Mouse (Mus musculus) common myeloid progenitor, adult 5-6 weeks (primary cell): ENCODE measurements around the gene Nop14. TPM values are rescaled to one million over a fixed set of nuclear protein-coding genes. Genes with fewer than 3 reads are reported as not detected.
A peak's percentile ranks its signal among the peaks of the same experiment; 100 is the strongest.
"Not testable (repeated sequence)": the region's sequence is repeated elsewhere in the genome, so short reads cannot be mapped to it uniquely, and the experiment has no call there.

Experiments
- ATAC-seq: replicated peaks from 2 replicates; pipeline ENCODE4 v1.8.0; 2016; ENCODE audit warnings: low read depth, mild to moderate bottlenecking, moderate TSS enrichment, inconsistent platforms; ENCODE audit not compliant: poor library complexity, severe bottlenecking
- total RNA-seq: library from RNA; stranded (forward); fragments of 200-1000, 187-1606 nt; gene quantifications from 2 replicates; pipeline ENCODE4 v1.2.3, GENCODE M21; 2017

The Nop14 gene
- total RNA-seq, 1 experiment from 2014 or later: 76.4 TPM

DNA sequence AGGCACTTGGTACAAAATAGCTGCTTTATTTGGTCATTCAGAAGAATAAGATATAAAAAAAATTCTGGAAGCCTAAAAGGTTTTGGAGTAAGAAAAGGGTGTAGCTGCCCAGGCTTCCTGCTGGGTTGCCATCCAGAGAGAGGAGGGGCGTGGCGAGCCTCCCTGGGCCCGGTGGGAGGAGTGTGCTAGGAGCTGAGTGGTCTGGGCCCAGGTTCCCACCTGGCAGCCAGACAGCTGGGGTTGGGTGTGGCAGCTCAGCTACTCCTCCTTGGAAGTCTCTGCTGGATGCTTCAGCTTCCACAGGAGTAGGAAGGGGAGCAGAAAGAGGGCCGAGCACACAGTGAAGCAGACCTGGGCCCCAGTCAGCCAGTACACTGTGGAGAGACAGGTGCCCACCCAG, 26.3 kb downstream of the Nop14 start:
- ATAC-seq: no peak

GRCm38 (mm10) chr5:34632996-34633395, 27.0 kb downstream of the Nop14 start:
- ATAC-seq: no peak

DNA sequence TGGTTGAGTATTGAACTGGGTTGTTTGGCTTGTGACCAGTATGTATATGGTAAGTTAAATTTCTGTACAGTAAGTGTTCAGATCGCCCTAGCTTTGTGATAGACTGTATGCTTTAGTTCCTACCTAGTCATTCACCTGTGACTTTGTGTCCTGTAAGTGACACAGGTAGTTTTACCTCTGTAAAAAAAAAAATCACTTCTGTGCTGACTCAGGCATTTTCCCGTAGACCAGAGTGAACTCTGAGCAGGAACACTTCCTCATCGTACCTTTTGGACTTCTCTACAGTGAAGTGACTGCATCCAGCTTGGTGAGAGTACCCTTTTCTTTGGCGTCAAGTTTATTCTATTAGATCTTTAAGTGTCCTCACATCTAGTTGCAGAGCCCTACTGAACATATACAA, 50.0 kb downstream of the Nop14 start:
- ATAC-seq: no peak

GRCm38 (mm10) chr5:34608226-34608625, 51.7 kb downstream of the Nop14 start:
- no peak for ATAC-seq

DNA sequence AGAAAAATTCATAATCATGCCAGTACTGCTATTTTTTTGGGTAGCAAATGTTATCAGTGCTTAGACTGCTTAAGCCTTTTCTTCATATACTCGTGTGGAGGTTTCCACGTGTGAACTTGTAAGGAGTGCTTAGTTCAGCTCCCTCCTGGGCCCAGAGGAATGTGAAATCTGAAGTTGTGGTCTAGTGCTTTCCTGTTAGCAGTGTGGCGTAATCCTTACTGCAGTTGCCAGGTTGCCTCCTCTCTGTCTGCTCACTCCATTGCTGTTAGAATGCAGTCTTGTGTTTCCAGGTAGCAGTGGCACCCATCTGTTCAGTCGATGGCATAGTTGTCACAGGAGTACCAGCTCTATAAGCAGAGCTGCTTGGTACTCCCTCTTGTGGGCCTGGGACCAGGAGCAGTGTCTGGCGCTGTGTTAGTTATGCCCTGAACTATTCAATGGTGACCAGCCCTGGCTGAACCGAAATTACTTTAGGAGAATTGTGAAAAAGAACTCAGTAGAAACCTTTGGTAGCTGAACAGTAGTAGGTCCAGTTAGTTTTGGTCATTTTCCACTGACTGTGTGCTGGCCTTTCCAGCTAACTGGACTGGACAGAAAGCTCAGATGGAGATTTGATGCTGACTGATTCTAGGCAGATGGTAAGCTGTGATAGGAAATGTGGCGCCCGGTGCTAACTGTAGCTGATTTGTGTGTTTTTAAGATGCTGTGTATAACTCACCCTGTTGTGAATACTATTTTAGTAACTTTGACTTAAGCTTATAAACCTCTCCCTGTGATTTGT, 52.7 kb downstream of the Nop14 start:
- 0 out of 2 replicates have a peak, but pooled peaks have one; percentile 36 for ATAC-seq

GRCm38 (mm10) chr5:34604576-34604975, 55.4 kb downstream of the Nop14 start:
- no peak for ATAC-seq

- ATAC-seq: no peak
Measured at GRCm38 (mm10) chr5:34593202-34593727, 66.7 kb downstream of the Nop14 start.

DNA sequence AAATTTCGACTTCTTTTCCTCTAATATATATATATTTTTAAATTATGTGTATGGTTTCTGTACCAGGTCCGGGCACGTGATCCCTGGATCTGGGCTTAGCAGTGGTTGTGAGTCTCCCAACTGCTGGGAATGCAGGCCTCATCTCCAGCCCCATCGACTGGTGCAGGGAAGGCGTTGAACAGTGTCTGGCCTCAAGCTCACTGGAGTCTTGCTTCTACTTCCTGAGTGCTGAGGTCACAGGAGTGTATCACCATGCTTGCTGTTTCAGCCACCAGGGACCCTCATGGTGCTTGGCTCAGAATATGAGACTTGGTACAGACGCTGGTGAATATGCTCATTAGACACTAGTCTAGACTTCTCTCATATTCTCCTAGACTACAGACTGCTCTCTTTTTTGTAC, 67.3 kb downstream of the Nop14 start:
- no peak for ATAC-seq

- not testable (repeated sequence) for ATAC-seq
Measured at GRCm38 (mm10) chr5:34592224-34592623, 67.7 kb downstream of the Nop14 start.

- no peak for ATAC-seq
Measured at GRCm38 (mm10) chr5:34591388-34592004, 68.5 kb downstream of the Nop14 start.

- no peak for ATAC-seq
Measured at GRCm38 (mm10) chr5:34590702-34591101, 69.2 kb downstream of the Nop14 start.

GRCm38 (mm10) chr5:34590059-34590458, 69.9 kb downstream of the Nop14 start:
- ATAC-seq: no peak

Other genes with a start within 250 kb of the Nop14 start
- gene Tnip2, start 146.2 kb downstream of the Nop14 start, total RNA-seq: 20.0 and 29.2 TPM in 2 replicates
- 9.9 and 10.2 TPM in 2 replicates for gene Sh3bp2, start 134.3 kb downstream of the Nop14 start, total RNA-seq
- gene Add1, start 86.5 kb downstream of the Nop14 start, total RNA-seq: 114 and 141 TPM in 2 replicates
- gene Mfsd10, start 22.9 kb downstream of the Nop14 start, total RNA-seq: 81.7 and 82.5 TPM in 2 replicates
- 0.91 and 0.92 TPM in 2 replicates for gene Grk4, start 231 bp upstream of the Nop14 start, total RNA-seq
- 23.5 and 29.6 TPM in 2 replicates for gene Htt, start 101.6 kb upstream of the Nop14 start, total RNA-seq
- gene Msantd1, start 247.9 kb upstream of the Nop14 start, total RNA-seq: 1.0 and 2.7 TPM in 2 replicates